Mouse (Mus musculus) megakaryocyte, embryonic 14.5 days (primary cell): ENCODE data around the gene Fcer1g.

Source experiments
- FLI1 ChIP-seq: IDR thresholded peaks from 2 replicates; pipeline ENCODE4 v1.6.1; 2012; ENCODE audit warnings: low read length, inconsistent platforms, mixed read lengths
- GATA1 ChIP-seq: IDR thresholded peaks from 3 replicates; pipeline ENCODE4 v1.6.1; 2012; ENCODE audit warnings: mixed read lengths, low read length, inconsistent platforms, borderline replicate concordance

DNA sequence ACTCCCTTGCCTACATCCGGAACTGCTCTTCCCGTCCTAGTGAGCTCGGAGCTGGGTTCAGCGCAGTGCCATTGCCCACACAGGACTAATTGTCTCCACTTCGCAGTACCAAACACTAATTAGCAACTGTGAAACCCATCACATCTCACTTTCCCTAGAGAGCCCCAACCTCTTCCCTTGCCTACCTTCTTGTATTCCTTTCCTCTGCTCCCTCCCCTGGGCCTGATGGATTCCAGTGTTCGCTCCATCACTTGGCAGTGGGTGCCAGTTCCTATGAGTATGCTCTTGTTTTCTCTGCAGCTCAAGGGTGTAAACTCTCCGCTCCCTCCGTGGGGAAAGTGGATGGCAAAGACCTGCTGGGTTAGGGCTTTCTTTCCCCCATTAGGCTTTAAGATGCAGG lies 48.5 kb downstream of the Fcer1g start:
- TF ChIP-seq GATA1 (no peak), FLI1 (no peak)
